Mouse (Mus musculus): ENCODE results near the gene Nek3. TPM values are rescaled to one million over a fixed set of nuclear protein-coding genes. Genes with fewer than 3 reads are reported as not detected.
"Not testable (repeated sequence)": the region's sequence is repeated elsewhere in the genome, so short reads cannot be mapped to it uniquely, and the experiment has no call there.

Nek3 gene
- polyA plus RNA-seq, 1 experiment from 2014 or later: 6.1 TPM

DNA sequence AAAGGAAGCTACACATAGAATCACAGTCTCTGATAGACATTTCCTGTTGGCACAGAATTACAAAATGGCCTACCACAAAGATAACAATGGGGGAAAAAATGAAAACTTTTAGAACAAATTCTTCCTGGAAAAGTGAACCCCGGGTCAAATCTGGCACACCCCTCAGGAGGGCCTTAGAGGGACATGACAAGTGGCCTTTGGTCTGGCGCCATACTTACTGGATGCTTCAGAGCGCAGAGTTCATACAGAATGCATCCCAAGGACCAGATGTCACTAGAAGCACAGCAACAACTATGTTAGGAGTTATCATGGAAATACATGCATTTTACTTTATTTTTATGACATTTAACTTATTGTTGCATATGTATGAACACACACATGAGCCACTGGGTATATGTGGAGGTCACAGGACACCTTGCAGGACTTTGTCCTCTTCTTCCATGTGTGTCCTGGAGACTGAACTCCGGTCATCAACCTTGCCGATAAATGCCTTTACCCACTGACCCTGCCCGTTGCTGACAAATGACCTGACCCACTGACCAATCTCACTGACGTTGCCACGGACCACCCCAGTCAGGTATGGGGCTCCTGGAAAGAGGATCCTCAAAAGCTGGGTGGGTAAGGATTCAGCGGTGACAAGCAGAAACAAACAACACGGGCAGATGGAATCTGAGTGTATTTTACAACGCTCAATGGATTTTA, 16.4 kb downstream of the Nek3 start:
- H3K27me3 ChIP-seq (ENCODE audit: control insufficient read depth, insufficient read depth, low read depth, low read length): no peaks in the 10 kb centered on the region
- 94% methylated on average over 11 of the region's 11 CpGs for WGBS

DNA sequence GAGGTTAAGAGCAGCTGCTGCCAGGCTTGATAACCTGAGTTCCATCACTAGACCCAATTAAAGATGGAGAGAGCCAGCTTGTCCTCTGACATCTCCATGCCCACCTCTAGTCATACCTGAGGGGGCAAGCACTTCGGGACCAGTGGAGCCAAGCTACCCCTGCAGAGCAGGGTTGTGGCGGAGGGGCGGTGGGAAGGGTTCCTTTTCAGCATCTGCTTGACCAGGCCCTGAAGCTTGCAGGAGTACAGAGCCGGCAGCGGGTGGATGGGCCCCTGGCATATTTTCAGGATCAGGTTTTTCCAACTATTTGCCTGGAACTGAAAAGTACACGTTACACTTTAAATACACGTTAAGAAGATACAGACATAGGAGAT, 17.9 kb downstream of the Nek3 start:
- WGBS: 90% methylated on average over 7 of the region's 7 CpGs
- H3K4me3 ChIP-seq (ENCODE audit: low read depth, low read length): no peak overlapping the region
- H3K9ac ChIP-seq (ENCODE audit: low read depth, low read length): no peak overlapping the region
- H3K27me3 ChIP-seq (ENCODE audit: control insufficient read depth, insufficient read depth, low read depth, low read length): no peaks in the 10 kb centered on the region
- no peak overlapping the region for H3K27ac ChIP-seq (ENCODE audit: low read length)
- no peaks in the 10 kb centered on the region for H3K4me1 ChIP-seq (ENCODE audit: control insufficient read depth, insufficient read depth, low read length)
- no peak overlapping the region for H3K4me2 ChIP-seq (ENCODE audit: low read length)
- ATAC-seq: no peak
- no peaks in the 10 kb centered on the region for H3K36me3 ChIP-seq (ENCODE audit: control insufficient read depth, insufficient read depth, low read length)
- H3K9me3 ChIP-seq (replicated peaks; ENCODE audit: control insufficient read depth, low read length, poor library complexity, severe bottlenecking): no peaks in the 10 kb centered on the region

More for the DNA sequence above, 16.4 kb downstream of the Nek3 start:
- H3K9ac ChIP-seq (ENCODE audit: low read depth, low read length): no peak overlapping the region
- H3K36me3 ChIP-seq (ENCODE audit: control insufficient read depth, insufficient read depth, low read length): no peaks in the 10 kb centered on the region
- H3K4me3 ChIP-seq (ENCODE audit: low read depth, low read length): no peak overlapping the region
- no peaks in the 10 kb centered on the region for H3K9me3 ChIP-seq (replicated peaks; ENCODE audit: control insufficient read depth, low read length, poor library complexity, severe bottlenecking)
- H3K4me1 ChIP-seq (ENCODE audit: control insufficient read depth, insufficient read depth, low read length): no peaks in the 10 kb centered on the region
- H3K4me2 ChIP-seq (ENCODE audit: low read length): no peak overlapping the region
- H3K27ac ChIP-seq (ENCODE audit: low read length): no peak overlapping the region
- no peak for ATAC-seq

DNA sequence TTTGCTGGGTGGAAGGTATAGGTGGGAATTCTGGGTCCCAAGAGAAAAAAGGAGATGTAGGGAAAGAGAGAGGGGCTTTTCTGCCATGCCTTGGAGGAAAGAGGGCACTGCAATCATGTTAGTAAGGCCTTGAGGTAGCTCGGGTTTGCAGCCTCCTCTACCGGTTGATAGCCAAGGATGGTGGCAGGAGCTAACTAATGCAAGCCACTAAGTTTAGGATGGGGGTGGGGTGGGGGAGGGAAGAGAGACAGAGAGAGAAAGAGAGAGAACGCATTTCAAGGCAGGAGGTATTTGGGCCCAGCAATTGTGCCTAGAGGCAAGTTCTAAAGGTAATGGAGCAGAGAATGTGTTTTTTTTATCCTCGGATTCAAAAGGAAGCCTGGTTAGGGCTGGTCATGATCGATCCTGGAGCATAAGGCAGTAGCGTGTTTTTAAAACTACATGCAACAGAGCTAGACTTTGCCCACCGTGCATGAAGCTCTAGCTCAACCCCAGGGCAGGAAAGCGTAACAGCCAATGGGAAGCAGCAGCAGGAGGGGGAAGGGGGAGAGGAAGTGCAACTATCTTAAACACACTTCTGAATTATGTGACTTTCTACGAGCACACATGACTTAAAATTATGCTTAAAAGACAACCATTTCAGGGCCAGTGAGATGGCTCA, 18.4 kb downstream of the Nek3 start:
- Histone ChIP-seq H3K36me3 (ENCODE audit: control insufficient read depth, insufficient read depth, low read length) (no peaks in the 10 kb centered on the region), H3K4me3 (ENCODE audit: low read depth, low read length) (no peak overlapping the region), H3K9me3 (replicated peaks; ENCODE audit: control insufficient read depth, low read length, poor library complexity, severe bottlenecking) (no peaks in the 10 kb centered on the region), H3K9ac (ENCODE audit: low read depth, low read length) (no peak overlapping the region), H3K4me2 (ENCODE audit: low read length) (no peak overlapping the region), H3K27ac (ENCODE audit: low read length) (no peak overlapping the region), H3K27me3 (ENCODE audit: control insufficient read depth, insufficient read depth, low read depth, low read length) (no peaks in the 10 kb centered on the region), H3K4me1 (ENCODE audit: control insufficient read depth, insufficient read depth, low read length) (no peaks in the 10 kb centered on the region)
- WGBS: 85% methylated on average over 9 of the region's 9 CpGs
- ATAC-seq: no peak

DNA sequence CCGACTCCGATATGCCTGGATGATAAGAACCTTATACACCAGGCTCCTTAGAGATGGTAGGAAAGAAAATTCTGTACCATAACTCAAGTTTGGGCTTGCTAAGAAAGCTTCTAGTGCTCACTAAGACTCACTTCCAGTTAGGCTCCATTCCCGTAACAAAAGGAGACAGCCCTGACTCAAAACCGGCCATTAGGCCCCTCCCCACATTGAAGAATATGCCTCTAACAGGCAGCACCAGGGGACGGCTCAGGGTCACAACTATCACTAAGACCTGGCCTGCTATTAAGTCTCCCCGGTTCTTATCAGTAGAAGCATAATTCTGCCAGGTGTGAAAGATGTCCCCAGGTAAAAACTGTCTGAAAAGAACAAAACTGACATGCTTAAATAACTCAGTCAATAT, 20.4 kb downstream of the Nek3 start:
- no peaks in the 10 kb centered on the region for H3K9me3 ChIP-seq (replicated peaks; ENCODE audit: control insufficient read depth, low read length, poor library complexity, severe bottlenecking)
- no peak overlapping the region for H3K9ac ChIP-seq (ENCODE audit: low read depth, low read length)
- no peak overlapping the region for H3K4me3 ChIP-seq (ENCODE audit: low read depth, low read length)
- 85% methylated on average over 6 of the region's 6 CpGs for WGBS
- no peaks in the 10 kb centered on the region for H3K4me1 ChIP-seq (ENCODE audit: control insufficient read depth, insufficient read depth, low read length)
- no peak for ATAC-seq
- no peaks in the 10 kb centered on the region for H3K27me3 ChIP-seq (ENCODE audit: control insufficient read depth, insufficient read depth, low read depth, low read length)
- no peaks in the 10 kb centered on the region for H3K36me3 ChIP-seq (ENCODE audit: control insufficient read depth, insufficient read depth, low read length)
- no peak overlapping the region for H3K27ac ChIP-seq (ENCODE audit: low read length)
- H3K4me2 ChIP-seq (ENCODE audit: low read length): no peak overlapping the region

DNA sequence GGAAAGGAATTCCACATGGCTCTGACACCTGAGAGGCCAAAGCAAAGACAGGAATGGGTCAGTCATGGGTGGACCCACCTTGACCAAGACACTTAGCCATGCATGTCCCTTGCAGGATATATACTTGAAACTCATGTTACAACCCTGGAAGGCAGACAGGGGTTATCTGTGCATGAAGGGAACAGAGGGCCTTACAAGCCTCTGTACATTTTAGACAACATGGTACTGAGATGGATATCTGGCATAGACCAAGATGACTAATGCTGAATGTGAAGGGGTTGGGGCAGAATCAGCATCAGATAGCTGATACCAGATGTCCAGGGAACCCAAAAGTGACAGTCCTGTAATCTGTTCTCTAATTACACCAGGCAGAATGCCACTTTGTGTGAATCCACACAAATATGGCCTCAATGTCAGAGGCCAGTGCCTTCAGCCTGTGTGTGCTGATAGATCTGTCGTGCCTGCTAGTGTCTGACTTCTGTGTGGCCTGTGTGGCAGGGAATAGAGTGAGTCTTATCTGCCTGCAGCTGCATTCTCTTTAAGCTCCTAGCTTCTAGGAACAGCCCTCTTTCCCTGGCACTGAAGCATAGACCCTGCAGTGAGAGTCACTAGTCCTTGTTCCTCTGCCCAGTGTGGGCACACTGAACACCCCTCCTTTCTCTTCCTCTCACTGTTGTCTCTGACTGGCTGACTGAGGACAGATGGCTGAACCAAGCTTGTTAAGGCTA, 22.3 kb downstream of the Nek3 start:
- H3K9ac ChIP-seq (ENCODE audit: low read depth, low read length): no peak overlapping the region
- no peaks in the 10 kb centered on the region for H3K27me3 ChIP-seq (ENCODE audit: control insufficient read depth, insufficient read depth, low read depth, low read length)
- H3K9me3 ChIP-seq (replicated peaks; ENCODE audit: control insufficient read depth, low read length, poor library complexity, severe bottlenecking): no peaks in the 10 kb centered on the region
- 77% methylated on average over 1 of the region's 1 CpGs for WGBS
- H3K4me1 ChIP-seq (ENCODE audit: control insufficient read depth, insufficient read depth, low read length): no peaks in the 10 kb centered on the region
- H3K27ac ChIP-seq (ENCODE audit: low read length): no peak overlapping the region
- H3K36me3 ChIP-seq (ENCODE audit: control insufficient read depth, insufficient read depth, low read length): no peaks in the 10 kb centered on the region
- no peak overlapping the region for H3K4me3 ChIP-seq (ENCODE audit: low read depth, low read length)
- ATAC-seq: no peak
- H3K4me2 ChIP-seq (ENCODE audit: low read length): no peak overlapping the region

DNA sequence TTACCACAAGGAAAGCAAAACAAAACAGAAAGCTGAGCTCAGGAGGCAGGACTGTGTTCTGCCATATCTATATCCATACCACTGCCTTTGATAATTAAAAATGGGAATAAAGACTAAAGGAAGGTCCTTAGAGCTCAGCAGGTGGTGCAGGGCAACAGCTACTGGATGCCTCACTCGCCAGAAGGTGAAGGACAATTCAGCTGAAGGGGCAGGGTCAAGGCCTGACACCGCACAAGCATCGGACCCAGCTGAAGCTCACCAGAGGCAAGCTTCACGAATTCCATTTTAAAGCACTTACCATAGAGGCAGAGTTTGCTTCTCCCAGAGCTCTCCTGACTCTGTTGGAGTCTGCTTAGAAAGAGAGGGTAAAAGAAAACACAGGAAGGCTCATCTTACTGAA, 23.6 kb downstream of the Nek3 start:
- H3K4me3 ChIP-seq (ENCODE audit: low read depth, low read length): no peak overlapping the region
- H3K27me3 ChIP-seq (ENCODE audit: control insufficient read depth, insufficient read depth, low read depth, low read length): no peaks in the 10 kb centered on the region
- 0 out of 2 replicates have a peak, but pooled peaks cover 2% of the 10 kb centered on the region for H3K9me3 ChIP-seq (replicated peaks; ENCODE audit: control insufficient read depth, low read length, poor library complexity, severe bottlenecking)
- WGBS: 72% methylated on average over 4 of the region's 4 CpGs
- no peaks in the 10 kb centered on the region for H3K4me1 ChIP-seq (ENCODE audit: control insufficient read depth, insufficient read depth, low read length)
- no peak for ATAC-seq
- no peak overlapping the region for H3K9ac ChIP-seq (ENCODE audit: low read depth, low read length)
- no peak overlapping the region for H3K4me2 ChIP-seq (ENCODE audit: low read length)
- H3K36me3 ChIP-seq (ENCODE audit: control insufficient read depth, insufficient read depth, low read length): no peaks in the 10 kb centered on the region
- H3K27ac ChIP-seq (ENCODE audit: low read length): no peak overlapping the region

DNA sequence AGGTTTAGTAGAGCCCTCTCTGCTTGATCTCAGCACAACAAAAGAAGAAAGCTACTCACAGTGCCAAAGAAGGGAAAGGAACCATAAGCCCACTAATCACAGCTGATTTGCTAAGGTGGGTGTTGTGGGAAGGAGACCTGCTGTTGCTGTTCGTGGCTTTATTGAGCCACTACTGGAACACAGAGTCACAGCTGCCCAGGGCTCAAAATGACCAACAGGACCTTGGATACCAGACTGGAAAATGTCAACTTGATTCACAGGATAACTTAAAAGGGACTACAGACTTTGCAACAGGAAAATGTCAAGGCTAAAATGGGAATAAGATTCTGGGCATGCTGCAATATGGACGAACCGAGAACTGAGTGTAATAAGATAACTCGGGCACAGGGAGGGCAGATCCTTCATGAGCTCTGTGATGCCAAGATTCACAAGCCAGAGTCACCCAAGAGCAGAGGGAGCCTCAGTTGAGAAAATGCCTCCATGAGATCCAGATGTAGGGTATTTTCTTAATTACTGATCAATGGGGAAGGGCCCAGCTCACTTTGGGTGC, 24.3 kb downstream of the Nek3 start:
- Histone ChIP-seq H3K27me3 (ENCODE audit: control insufficient read depth, insufficient read depth, low read depth, low read length) (no peaks in the 10 kb centered on the region), H3K4me3 (ENCODE audit: low read depth, low read length) (no peak overlapping the region), H3K36me3 (ENCODE audit: control insufficient read depth, insufficient read depth, low read length) (no peaks in the 10 kb centered on the region), H3K4me2 (ENCODE audit: low read length) (no peak overlapping the region), H3K4me1 (ENCODE audit: control insufficient read depth, insufficient read depth, low read length) (no peaks in the 10 kb centered on the region), H3K9ac (ENCODE audit: low read depth, low read length) (no peak overlapping the region), H3K27ac (ENCODE audit: low read length) (no peak overlapping the region), H3K9me3 (replicated peaks; ENCODE audit: control insufficient read depth, low read length, poor library complexity, severe bottlenecking) (0 out of 2 replicates have a peak, but pooled peaks cover 2% of the 10 kb centered on the region)
- 93% methylated on average over 4 of the region's 4 CpGs for WGBS
- ATAC-seq: no peak

DNA sequence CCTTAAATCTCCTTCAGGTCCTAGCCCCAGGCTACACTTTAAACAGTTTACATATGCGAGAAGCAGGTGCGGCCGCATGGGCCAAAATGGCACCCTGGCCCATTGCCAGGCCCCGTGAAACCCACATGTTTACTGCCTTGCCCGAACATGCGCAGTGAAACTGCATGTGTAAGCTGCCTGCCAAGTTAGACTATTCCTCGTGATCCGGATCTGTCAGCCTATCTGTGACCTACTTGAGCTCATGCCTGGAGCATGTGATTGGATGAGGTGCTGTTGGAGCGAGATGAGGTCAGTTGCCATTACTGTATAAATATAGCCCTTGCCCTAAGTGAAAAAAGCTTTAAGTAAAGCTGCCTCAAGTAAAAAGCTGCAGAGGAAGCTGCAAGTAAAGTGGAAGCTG, 29.8 kb downstream of the Nek3 start:
- not testable (repeated sequence) for H3K9me3 ChIP-seq (replicated peaks; ENCODE audit: control insufficient read depth, low read length, poor library complexity, severe bottlenecking); H3K4me2 ChIP-seq (ENCODE audit: low read length); H3K27me3 ChIP-seq (ENCODE audit: control insufficient read depth, insufficient read depth, low read depth, low read length); H3K27ac ChIP-seq (ENCODE audit: low read length); H3K36me3 ChIP-seq (ENCODE audit: control insufficient read depth, insufficient read depth, low read length); H3K4me1 ChIP-seq (ENCODE audit: control insufficient read depth, insufficient read depth, low read length); ATAC-seq; H3K9ac ChIP-seq (ENCODE audit: low read depth, low read length); H3K4me3 ChIP-seq (ENCODE audit: low read depth, low read length)
- 95% methylated on average over 9 of the region's 9 CpGs for WGBS

DNA sequence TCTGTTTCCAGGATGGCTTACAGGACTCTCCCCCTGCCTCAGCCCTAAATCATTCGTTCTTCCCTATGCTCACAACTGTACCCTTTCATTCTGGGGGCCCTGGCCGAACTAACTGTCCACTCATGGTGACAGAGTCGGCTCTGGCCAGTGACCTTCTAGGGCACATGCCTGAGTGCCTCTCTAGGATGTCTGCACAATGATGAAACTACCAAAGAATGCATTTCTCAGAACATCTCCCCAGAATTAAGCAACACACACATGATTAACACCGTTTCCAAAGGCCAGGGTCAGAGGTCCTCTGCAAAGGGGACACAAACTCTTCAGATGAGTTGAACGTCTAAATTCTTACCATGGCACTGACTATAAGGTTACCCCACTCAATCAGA, 31.5 kb downstream of the Nek3 start:
- Histone ChIP-seq H3K4me3 (ENCODE audit: low read depth, low read length) (no peak overlapping the region), H3K27ac (ENCODE audit: low read length) (no peak overlapping the region), H3K9ac (ENCODE audit: low read depth, low read length) (no peak overlapping the region), H3K4me2 (ENCODE audit: low read length) (no peak overlapping the region), H3K36me3 (ENCODE audit: control insufficient read depth, insufficient read depth, low read length) (no peaks in the 10 kb centered on the region), H3K4me1 (ENCODE audit: control insufficient read depth, insufficient read depth, low read length) (no peaks in the 10 kb centered on the region), H3K27me3 (ENCODE audit: control insufficient read depth, insufficient read depth, low read depth, low read length) (no peaks in the 10 kb centered on the region), H3K9me3 (replicated peaks; ENCODE audit: control insufficient read depth, low read length, poor library complexity, severe bottlenecking) (0 out of 2 replicates have a peak, but pooled peaks cover 2% of the 10 kb centered on the region)
- no peak for ATAC-seq
- 82% methylated on average over 5 of the region's 5 CpGs for WGBS

All from midbrain, embryonic 16.5 days (tissue).